Mouse (Mus musculus): ENCODE measurements around the gene Kcnh5.
A peak's percentile ranks its signal among the peaks of the same experiment; 100 is the strongest.

Gene Kcnh5

DNA sequence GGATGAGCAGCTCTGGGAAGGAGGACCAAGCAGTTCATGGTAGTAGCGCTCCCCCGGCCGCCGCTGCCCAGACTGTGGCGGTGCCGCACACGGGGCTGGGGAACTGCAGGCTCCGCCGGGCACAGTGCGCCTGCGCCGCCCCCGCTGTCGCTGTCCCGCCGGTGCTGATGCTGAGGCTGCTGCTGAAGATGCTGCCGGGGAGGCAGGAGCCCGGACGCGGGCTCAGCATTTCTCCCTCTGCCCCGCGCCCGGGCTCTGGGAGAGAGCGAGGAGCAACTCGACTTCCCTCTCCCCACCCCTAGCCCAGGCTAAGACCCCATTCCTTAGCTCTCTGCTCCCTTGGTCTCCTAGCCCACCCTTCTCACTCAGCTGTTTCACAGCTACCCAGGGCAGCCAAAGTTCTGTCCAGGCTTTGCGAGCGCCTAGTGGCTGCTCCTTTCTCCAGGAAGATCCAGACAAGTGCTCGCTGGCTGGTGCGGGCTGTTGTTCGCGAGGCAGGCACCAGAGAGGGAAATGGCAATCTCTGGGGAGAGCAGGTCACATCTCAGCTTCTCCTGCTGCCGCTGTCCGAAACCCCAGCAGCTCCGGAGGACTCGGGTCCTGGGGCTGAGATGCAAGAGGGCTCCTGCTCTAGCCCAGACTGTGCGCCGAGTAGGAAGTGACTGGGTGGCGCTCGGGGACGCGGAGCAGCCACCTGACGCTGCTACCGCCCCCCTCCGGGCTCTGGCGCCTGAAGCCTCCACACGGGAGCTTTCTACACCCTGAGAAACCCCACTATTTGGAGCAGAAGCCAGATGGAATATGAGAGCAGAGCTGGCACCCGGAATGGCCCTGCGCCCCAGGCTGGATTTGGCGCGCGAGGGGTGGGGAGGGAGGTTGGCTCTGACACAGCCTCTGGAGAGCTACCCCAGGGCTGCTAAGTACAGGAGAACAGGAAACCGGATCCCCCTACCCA is at the start of gene Kcnh5:
TSS of gene Kcnh5 (minus strand) at position 642 of the 955 bp plus-strand sequence.
- peak; percentile 82 for DNase-seq

DNA sequence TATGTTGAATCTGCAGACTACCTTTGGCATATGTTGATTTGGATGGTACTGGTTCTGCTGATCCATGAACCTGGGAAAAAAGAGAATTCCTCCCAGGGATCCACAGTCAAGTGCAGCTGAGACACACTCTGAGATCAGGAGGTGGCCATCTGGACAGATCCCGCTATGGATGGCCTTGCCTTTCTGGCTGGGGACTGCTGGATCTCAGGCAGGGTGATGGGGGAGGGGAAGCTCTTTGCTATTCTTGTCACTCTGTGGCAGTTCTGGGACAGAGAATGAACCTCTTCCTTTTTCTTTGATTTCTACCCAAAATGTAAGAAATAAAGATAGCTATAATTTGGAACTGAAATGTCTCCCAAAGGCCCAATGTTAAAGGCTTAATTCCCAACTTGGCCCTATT is 46.8 kb upstream of the Kcnh5 start:
- DNase-seq = no peak

DNA sequence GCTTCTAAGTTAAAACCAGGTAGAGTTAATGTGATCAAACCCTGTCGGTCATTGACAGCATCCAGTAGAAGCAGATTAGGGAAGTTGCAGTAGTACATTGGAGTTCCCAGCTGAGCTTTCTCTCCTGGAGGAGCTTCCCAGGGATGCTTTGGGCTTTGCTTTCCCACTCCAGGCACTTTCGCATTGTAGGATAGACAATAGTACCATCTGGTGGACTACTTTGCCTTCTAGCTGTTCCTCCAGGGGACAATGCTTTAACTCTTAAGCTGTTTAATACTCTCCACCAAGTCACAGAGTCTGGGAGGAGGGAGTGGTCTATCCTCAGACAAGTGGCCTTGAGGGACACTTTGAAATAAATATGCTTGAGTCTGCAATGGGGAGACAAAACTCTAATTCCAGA is 12.3 kb upstream of the Kcnh5 start:
- DNase-seq = peak; percentile 20

DNA sequence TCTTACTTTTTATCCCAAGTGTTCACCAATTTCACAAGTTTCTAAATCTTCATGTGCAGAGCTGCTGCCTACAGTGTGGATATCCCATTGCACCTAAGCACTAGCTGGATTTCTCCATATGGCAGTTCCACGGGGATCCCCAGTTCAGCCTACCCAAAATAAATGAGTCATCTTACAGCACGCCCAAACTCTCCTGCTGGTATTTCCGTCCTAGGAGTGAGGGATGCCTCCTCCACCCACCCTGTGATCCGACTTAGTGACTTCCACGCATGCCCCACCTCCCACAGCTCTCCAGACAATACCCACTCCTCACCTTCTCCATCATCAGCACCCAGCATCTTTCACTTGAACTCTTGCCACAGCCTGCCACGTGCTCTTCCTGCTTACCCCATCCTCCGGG is 5.5 kb upstream of the Kcnh5 start:
- DNase-seq = no peak

DNA sequence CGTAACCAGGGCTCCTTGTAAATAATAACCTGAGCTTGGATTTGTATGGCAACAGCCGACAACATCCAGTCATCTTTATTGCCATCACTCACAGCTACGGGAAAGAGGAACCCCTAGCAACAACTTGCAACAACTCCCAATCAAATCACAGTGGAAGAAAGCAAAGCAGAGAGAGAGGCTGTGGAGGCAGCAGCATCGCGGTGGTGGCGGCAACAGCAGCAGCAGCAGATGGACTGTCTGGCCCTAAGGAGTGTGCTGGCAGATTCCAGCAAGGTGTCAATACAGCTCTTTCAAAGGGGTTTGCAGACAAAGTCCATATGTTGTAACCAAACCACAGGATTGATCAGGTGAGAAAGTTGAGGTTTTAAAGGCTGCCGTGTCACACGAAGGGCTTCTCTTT is 2.4 kb upstream of the Kcnh5 start:
- DNase-seq = no peak

DNA sequence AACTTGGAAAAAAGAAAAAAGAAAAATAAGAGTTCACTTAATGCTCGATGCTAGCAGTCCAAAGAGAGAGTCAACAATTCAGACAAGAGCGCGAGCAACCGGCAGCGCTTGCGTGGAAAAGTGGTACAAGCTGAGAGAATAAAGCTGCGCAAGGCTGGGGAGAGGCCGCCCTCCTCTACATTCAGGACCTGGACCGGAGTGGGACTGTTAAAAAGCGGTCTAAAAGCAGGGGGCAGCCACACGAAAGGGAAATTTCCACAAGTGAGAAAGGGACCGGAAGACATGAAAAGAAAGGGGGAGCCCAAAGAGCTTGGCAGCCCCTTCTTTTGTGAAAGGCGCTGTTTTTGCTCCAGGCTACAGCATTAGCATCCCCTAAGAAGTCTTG is 506 bp upstream of the Kcnh5 start:
- no peak for DNase-seq

DNA sequence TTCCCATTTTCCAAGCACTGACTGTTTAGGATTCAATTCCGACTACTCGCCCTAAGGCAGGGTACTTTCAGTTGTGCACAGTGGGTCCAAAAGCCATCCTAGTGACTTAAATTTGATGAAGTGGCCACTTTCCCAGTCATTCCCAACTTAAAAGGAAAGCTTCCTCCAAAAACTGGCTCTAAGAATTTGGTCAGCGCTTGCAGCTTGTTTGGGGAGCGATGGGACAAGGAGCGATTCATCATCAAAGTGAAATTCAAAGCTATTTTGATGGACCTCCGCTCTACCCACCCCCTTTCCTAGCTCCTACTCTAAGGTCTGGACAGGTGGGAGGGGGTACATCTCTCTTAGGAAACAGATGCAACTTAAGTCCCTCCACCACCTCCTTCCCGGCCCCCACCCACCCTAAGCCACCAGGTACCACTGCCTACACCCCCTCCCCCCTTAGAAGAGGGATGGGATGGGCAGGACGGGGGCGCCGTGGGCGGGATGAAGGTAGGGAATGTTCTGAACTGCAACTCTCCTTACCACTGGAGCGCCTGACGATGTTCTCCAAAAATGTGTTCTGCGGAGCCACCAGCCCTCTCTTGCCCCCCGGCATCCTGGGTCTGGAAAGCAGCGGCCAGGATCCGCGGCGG is 1.1 kb downstream of the Kcnh5 start:
- DNase-seq = no peak

DNA sequence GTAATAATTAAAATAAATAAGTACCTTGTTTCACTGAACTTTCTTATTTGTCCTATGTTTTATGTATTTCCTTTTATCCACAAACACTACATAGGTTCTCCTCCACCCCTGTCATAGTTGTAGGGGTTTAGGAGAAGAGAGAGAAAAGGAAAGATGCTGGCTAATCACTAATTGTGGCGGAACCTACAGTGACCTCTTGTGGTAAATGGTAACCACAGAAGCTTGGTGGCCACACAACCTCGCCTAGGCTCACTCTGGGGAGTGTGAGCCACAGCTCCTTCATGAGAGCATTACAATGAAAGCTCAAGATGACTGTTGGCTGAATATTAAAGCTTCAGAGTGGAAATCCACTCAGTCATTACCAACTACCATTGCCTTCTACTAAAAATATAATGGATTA is 6.2 kb downstream of the Kcnh5 start:
- DNase-seq = peak; percentile 44

DNA sequence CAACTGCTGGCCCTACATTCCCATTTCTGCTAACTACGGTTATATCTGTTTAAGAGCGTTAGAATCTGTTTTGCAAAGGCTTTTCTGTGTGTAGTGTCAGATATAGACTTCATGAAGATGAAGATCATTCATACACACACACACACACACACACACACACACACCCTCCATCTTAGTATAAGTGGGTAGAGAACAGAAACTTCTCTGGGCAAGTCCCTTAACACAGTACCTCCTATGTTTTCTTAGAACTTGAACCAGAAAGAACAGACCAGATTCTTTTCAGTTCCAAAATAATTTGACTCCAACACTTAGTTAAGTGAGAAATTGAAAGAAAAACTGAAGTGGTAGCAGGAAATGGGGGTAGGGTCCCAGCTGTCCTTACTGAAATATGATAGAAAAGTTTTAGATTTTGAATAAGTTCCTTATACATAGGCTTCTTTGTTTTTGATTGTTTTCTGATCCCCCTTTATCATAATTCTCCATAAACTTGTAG is 24.0 kb downstream of the Kcnh5 start:
- DNase-seq = no peak

DNA sequence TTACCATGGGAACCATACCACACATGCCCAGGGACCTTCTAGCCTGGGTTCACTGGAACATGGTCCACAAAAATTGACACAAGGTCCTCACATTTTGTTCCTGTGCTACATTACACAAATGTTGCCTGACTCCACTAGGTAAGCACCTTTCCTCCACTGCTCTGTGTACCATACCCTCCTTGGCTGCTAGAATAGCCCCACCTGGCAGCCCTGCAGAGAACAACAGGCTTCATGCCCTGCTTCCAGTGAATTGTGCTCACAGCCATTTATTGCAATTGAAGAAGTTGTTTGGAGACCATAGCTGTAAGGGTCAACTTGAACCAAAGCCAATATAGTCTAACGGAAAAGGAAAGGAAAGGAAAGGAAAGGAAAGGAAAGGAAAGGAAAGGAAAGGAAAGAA is 37.3 kb downstream of the Kcnh5 start:
- no peak for DNase-seq

DNA sequence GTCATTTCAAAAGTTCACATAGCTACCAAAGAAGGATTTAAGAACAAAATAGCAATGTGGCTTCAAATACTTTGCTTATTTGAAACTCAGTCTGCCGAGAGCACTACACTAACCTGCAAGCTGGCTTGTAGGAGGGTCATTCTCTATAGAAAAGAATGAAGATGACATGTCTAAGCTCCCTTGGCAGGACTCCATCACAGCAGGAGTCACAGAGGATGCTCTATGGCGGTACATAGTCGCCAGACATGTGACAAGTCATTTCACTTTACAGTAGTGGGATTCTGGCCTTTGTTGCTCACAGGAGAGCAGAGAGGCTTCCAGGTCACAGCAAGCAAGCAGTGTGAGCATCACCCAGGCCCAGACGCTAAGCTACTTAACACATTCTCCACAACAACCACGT is 85.2 kb downstream of the Kcnh5 start:
- no peak for DNase-seq

DNA sequence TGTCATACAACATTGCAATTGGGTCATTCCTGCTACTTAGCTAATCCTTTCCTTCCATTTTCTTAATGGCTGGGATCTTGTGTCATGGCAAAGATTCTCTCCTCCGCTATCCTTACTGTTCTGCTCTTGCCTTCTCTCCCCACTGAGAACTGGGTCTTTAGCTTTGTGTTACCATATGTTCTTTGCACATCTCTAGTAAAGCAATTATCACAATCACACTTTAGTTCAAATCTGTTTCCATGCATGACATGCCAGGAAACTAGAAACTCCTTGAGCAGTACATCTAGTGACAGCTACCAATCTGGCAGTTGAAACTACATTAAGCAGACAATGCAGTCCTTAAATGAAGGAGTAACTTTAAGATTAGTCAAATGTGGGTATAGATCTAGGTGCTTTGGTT is 86.2 kb downstream of the Kcnh5 start:
- no peak for DNase-seq

DNA sequence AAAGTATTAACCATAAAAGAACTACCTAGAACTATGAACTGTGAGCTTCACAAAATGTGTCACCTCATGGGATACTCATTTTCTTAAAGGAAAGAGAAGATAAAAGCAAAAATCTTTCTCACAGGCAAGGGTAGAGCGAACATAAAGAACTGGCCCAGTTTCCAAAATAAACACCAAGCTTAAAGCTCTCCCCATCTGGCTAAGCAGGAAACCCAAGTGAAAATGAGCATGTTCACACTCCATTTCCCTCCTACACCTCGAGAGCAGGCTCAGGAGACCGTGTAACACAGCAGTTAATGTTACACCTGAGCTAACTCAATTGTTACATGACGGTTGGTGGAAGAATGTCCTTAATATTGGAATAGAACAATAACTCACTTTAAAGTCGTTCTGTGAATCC is 100.0 kb downstream of the Kcnh5 start:
- no peak for DNase-seq

DNA sequence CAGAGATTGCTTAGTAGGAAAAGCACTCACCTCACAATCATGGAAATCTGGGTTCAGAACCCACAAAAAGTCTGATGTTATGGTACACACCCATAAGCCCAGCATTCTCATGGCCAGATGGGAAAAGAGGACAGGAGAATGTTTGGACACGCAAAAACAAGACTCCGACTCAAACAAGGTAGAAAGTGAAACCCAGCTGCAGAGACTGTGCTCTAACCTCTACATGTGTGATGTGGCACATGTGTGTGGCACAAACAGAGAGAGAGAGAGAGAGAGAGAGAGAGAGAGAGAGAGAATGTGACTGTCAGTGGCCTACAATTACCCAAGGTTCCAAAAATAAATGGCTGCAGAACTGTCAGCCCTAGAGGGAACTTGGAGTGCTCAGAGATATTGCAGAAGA is 106.1 kb downstream of the Kcnh5 start:
- DNase-seq = no peak

DNA sequence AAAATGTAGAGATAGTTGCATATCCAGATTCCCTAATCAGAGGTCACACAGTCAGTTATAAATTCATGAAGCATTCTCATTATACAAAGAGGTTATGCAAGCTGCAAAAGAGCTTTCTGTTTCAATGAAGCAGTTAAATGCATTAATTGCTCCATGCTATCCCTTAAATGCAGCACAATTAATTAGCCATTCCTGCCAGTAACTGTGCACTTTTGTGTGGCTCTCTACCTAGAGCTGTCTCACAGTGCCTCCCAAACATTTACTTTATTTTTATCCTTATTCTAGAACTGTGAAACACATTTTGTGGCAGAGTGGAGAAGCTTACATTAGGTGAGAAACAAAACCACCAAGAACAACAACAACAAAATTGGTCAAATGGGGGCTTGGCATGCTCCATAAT is 114.6 kb downstream of the Kcnh5 start:
- DNase-seq = no peak

DNA sequence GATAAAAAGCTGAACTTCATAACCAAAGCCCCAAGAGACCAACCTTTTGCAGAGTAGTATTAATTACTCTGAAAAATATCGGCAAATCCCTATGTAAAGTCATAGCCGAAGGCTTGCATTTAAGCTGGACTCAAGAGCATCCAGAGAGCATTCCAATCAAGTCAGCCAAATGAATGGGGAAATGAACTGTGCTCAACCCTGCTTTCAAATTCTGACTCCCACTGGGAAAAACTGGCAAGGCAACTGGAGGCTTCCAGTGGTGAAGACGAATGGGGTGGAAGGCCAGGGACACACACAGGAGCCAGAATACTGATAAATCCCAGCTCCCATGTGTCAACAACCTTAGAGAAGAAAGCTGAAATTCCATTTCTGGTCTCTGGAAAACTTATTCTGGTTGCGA is 115.4 kb downstream of the Kcnh5 start:
- no peak for DNase-seq

DNA sequence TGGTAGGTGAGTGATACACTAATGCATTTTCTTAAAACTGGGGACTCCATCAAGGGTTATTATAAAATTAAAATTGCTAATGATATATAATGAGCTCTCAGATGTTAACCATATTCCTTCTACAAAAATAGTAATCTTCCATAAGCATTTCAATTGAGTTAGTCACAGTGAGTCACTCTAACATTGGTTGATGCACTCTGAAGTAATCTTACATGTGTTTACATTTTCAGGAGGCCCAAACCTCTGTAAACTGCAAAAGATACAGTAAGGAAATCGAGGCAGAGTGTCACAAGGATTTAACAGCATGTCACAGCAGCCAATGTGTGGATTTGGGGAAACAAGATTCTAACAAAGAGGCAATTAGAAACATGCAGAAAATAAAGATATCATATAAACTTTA is 123.4 kb downstream of the Kcnh5 start:
- no peak for DNase-seq

DNA sequence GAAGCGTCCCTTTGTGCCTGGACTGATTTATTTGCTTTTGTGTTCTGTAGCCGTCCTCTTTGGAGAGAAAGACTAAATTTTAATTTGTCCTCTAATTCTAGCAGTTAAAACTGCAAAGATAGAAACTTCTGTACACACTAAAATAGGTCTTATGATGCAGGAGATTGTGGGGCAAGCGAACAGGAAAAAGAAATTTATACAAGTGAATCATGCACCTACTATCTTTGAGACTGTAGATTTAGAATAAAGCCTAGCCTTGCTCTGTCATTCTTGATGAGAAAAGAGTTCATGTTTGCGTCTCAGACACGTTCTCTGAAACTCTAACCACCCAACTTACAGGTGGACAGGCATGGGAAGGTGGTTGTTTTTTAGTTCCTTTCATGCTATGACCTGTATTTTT is 140.4 kb downstream of the Kcnh5 start:
- DNase-seq = no peak

DNA sequence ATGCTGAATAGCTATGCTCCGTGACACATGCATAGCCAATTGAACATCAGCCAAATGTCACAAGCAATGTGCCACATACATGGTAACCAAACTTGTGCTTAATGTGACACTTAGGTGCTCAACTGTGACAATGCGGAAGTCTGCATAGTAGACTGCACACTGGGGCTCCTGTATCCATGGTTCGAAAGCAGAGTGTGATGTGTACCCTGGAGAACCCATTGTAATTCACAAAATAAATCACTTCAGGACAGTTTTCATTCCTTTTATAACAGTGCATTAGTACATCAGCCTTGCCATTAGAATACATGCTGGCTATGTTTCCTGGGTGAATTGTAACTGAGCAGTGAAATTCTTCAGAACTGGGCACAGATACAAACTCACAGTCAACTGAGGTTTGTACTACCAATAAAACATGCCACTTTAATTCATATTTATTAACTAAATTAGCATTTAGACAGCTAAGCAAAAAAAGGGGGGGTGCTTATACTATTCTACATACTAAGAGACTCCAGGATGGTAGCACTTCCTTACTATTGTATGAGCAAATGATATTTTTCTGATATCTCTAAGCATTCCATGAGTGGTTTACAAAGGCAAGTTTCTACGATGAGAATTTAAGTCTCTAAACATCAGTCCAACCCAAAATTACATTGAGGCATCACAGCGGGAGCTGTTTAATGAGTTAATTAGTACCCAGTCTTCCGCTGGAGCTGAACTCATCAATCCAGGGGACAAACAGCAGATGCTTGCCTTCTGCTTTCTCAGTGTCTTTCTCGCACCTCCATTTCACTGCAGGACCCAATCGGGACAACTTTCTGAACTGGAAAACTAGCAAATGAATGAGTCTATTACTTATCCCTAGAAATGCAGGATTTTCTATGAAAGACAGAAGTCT is 144.9 kb downstream of the Kcnh5 start:
- DNase-seq = no peak

DNA sequence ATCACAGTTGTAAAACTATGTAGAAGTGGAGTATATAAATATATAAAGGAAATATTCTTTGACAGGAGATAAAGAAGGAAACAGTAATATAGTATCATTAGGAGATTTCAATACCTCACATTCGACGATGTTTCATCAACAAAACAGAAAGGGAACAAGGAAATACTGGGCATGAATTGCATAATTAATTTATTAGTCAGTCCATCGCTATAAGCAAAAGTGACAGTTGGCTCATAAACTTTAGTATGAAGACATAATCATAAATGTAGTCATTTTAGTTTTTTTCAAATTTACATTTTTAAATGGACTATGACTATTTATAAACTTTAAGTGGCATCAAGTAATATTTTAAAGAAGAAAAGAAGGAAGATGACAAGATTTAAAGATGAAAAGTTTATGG is 205.9 kb downstream of the Kcnh5 start:
- no peak for DNase-seq

DNA sequence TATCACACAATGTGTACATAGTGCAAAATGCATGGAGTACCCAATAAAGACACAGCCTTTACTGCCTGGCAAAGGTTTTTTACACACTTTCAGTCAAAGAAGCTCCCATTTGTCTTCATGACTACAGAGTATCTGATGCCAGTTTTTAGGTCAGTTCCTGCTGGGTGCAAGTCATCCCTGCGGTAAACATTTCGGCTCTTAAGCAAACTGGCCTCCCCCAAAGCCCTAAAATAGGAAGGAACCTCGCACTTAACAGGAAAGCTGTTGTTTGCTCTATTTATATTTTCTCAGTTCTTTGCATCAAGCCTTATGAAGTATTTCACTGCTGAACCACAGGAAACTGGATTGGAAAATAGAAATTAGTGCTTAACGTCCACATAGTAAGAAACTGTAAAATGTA is 207.7 kb downstream of the Kcnh5 start:
- DNase-seq = no peak

DNA sequence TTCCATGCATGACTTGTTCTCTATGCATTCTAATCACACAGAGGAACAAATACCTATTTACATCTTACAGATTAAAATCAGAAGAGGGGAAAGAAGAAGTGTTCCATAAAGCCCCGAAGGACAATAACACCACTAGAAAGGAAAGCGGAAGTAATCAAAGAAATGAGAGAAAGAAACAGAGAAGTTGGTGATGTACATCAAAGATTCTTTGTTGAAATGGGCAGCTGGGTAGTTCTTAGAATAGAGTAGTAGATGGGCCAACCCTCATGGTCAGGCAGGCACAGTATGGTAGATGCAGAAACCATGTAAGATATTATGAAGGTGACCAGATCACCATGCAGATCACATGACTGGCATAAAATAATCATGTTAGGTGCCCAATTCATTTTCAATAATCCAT is 210.9 kb downstream of the Kcnh5 start:
- no peak for DNase-seq

DNA sequence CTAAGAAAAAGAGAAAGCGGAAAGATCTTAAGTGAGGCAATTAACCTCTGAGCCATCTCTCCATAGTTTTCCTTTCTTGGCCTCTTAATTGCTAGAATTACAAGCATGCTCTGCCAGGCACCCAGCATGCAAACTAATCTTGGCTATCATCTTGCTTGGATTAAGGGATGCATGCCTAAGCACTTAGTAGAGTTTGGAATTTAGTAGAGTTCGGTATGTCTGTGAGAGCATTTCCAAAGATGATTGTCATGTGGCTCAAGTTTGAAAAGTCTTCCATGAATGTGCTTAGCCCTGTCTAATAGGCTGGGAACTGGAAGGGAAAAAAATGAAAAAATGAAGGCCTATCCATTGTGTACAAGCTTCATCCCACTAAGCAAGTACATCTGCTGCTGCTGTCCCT is 224.5 kb downstream of the Kcnh5 start:
- no peak for DNase-seq

Measured in retina, postnatal 1 day (tissue).